Mouse (Mus musculus) MEL (cell line): Measurements from ENCODE around the gene Arf6. TPM values are rescaled to one million over a fixed set of nuclear protein-coding genes. Genes with fewer than 3 reads are reported as not detected.
"Not testable (repeated sequence)": the region's sequence is repeated elsewhere in the genome, so short reads cannot be mapped to it uniquely, and the experiment has no call there.

ENCODE experiments used
- DNase-seq: peaks from one replicate; pipeline ENCODE4 v3.0.0; 2011; ENCODE audit warnings: low read depth, low spot score
- H3K27ac ChIP-seq: 2 replicates; pipeline ENCODE4 v1.5.1; 2012; ENCODE audit warnings: low read depth, mild to moderate bottlenecking, control low read depth, low read length, moderate library complexity; ENCODE audit not compliant: control insufficient read depth
- H3K27me3 ChIP-seq, 2 experiments: fragments of 150-350 bp in 1 of 2; sonication (generic) in 1 of 2; 2 replicates each; pipeline ENCODE4 v1.6.1; 2012; ENCODE audit warnings: low read length in 2 of 2, mild to moderate bottlenecking in 2 of 2, improper control_type of control experiment in 1 of 2, moderate library complexity in 1 of 2; ENCODE audit not compliant: insufficient read depth in 2 of 2, control insufficient read depth in 1 of 2
- H3K36me3 ChIP-seq, 2 experiments: 2 replicates each; pipeline ENCODE4 v1.6.1; 2012 to 2014; ENCODE audit warnings: low read length in 2 of 2, improper control_type of control experiment in 1 of 2, inconsistent platforms in 1 of 2, mild to moderate bottlenecking in 1 of 2; ENCODE audit not compliant: insufficient read depth in 2 of 2, control insufficient read depth in 1 of 2
- H3K4me1 ChIP-seq, 2 experiments: fragments of 150-350 bp in 1 of 2; sonication (generic) in 1 of 2; 2 replicates each; pipeline ENCODE4 v1.6.1; 2012; ENCODE audit warnings: low read length in 2 of 2, improper control_type of control experiment in 1 of 2, mild to moderate bottlenecking in 1 of 2; ENCODE audit not compliant: insufficient read depth in 2 of 2, control insufficient read depth in 1 of 2
- H3K4me3 ChIP-seq, 2 experiments: fragments of 150-350 bp in 1 of 2; sonication (generic) in 1 of 2; 2 replicates each; pipeline ENCODE4 v1.5.1; 2012; ENCODE audit warnings: low read depth in 2 of 2, low read length in 2 of 2, mild to moderate bottlenecking in 2 of 2, moderate library complexity in 2 of 2, control low read depth in 1 of 2, improper control_type of control experiment in 1 of 2; ENCODE audit not compliant: control insufficient read depth in 1 of 2, insufficient read depth in 1 of 2
- H3K79me2 ChIP-seq: 2 replicates; pipeline ENCODE4 v1.6.1; 2012; ENCODE audit warnings: mild to moderate bottlenecking, low read length, moderate library complexity; ENCODE audit not compliant: control insufficient read depth, poor library complexity, insufficient read depth
- H3K9ac ChIP-seq: 2 replicates; pipeline ENCODE4 v1.6.1; 2012; ENCODE audit warnings: low read depth, mild to moderate bottlenecking, control low read depth, low read length, moderate library complexity; ENCODE audit not compliant: control insufficient read depth, poor library complexity, severe bottlenecking
- H3K9me3 ChIP-seq: fragments of 150-350 bp; sonication (generic); replicated peaks from 2 replicates; pipeline ENCODE4 v1.6.1; 2012; ENCODE audit warnings: mild to moderate bottlenecking, low read length, improper control_type of control experiment, moderate library complexity; ENCODE audit not compliant: insufficient read depth
- BHLHE40 ChIP-seq: IDR thresholded peaks from 2 replicates; pipeline ENCODE4 v1.6.1; 2012; ENCODE audit warnings: low read depth, mild to moderate bottlenecking, inconsistent platforms, low read length, improper control_type of control experiment, borderline replicate concordance
- CHD2 ChIP-seq: IDR thresholded peaks from 2 replicates; pipeline ENCODE4 v1.6.1; 2011; ENCODE audit warnings: low read length, improper control_type of control experiment
- CTCF ChIP-seq, 3 experiments: IDR thresholded peaks in 2 of 3; conservative IDR thresholded peaks in 1 of 3; 2 replicates each; pipeline ENCODE4 v1.5.1; 2011 to 2012; ENCODE audit warnings: low read length in 3 of 3, low read depth in 2 of 3, mild to moderate bottlenecking in 2 of 3, improper control_type of control experiment in 1 of 3, inconsistent platforms in 1 of 3, mixed read lengths in 1 of 3, moderate library complexity in 1 of 3; ENCODE audit not compliant: control insufficient read depth in 1 of 3, insufficient read depth in 1 of 3, poor library complexity in 1 of 3, severe bottlenecking in 1 of 3
- E2F4 ChIP-seq: IDR thresholded peaks from 2 replicates; pipeline ENCODE4 v1.6.1; 2011; ENCODE audit warnings: low read depth, low read length, improper control_type of control experiment, borderline replicate concordance
- ELF1 ChIP-seq: IDR thresholded peaks from 2 replicates; pipeline ENCODE4 v1.6.1; 2014; ENCODE audit warnings: low read depth, mild to moderate bottlenecking, inconsistent platforms, low read length, improper control_type of control experiment, moderate library complexity
- EP300 ChIP-seq, 2 experiments: IDR thresholded peaks; 2 replicates each; pipeline ENCODE4 v1.6.1; 2011; ENCODE audit warnings: improper control_type of control experiment in 2 of 2, low read length in 2 of 2, low read depth in 1 of 2, mild to moderate bottlenecking in 1 of 2
- HCFC1 ChIP-seq: IDR thresholded peaks from 2 replicates; pipeline ENCODE4 v1.6.1; 2012; ENCODE audit warnings: low read depth, mild to moderate bottlenecking, inconsistent platforms, low read length, improper control_type of control experiment, moderate library complexity
- KAT2A ChIP-seq: conservative IDR thresholded peaks from 2 replicates; pipeline ENCODE4 v1.6.1; 2012; ENCODE audit warnings: low read depth, low read length, improper control_type of control experiment, inconsistent platforms
- MAZ ChIP-seq: IDR thresholded peaks from 2 replicates; pipeline ENCODE4 v1.6.1; 2012; ENCODE audit warnings: low read depth, mild to moderate bottlenecking, inconsistent platforms, low read length, improper control_type of control experiment
- MEF2A ChIP-seq: IDR thresholded peaks from 2 replicates; pipeline ENCODE4 v1.6.1; 2014; ENCODE audit warnings: low read depth, mild to moderate bottlenecking, inconsistent platforms, low read length, improper control_type of control experiment; ENCODE audit not compliant: poor library complexity, insufficient replicate concordance, severe bottlenecking; ENCODE audit errors: extremely low read depth
- MXI1 ChIP-seq: IDR thresholded peaks from 2 replicates; pipeline ENCODE4 v1.6.1; 2011; ENCODE audit warnings: mild to moderate bottlenecking, low read depth, low read length, improper control_type of control experiment
- MYB ChIP-seq: IDR thresholded peaks from 2 replicates; pipeline ENCODE4 v1.6.1; 2011; ENCODE audit warnings: mild to moderate bottlenecking, low read depth, low read length, improper control_type of control experiment
- POLR2AphosphoS2 ChIP-seq: IDR thresholded peaks from 2 replicates; pipeline ENCODE4 v1.6.1; 2011; ENCODE audit warnings: low read length, improper control_type of control experiment
- TCF12 ChIP-seq: IDR thresholded peaks from 2 replicates; pipeline ENCODE4 v1.6.1; 2014; ENCODE audit warnings: low read depth, mild to moderate bottlenecking, inconsistent platforms, low read length, improper control_type of control experiment, moderate library complexity
- UBTF ChIP-seq: IDR thresholded peaks from 2 replicates; pipeline ENCODE4 v1.6.1; 2012; ENCODE audit warnings: low read depth, mild to moderate bottlenecking, inconsistent platforms, low read length, improper control_type of control experiment, moderate library complexity, borderline replicate concordance; ENCODE audit not compliant: insufficient read depth
- USF1 ChIP-seq: IDR thresholded peaks from 2 replicates; pipeline ENCODE4 v1.6.1; 2014; ENCODE audit warnings: low read depth, mild to moderate bottlenecking, inconsistent platforms, low read length, improper control_type of control experiment, moderate library complexity
- USF2 ChIP-seq, 2 experiments: IDR thresholded peaks; 2 replicates each; pipeline ENCODE4 v1.6.1; 2011 to 2012; ENCODE audit warnings: improper control_type of control experiment in 2 of 2, low read length in 2 of 2, borderline replicate concordance in 1 of 2, inconsistent platforms in 1 of 2, low read depth in 1 of 2, mild to moderate bottlenecking in 1 of 2; ENCODE audit not compliant: insufficient read depth in 1 of 2
- ZKSCAN1 ChIP-seq: IDR thresholded peaks from 2 replicates; pipeline ENCODE4 v1.6.1; 2012; ENCODE audit warnings: low read depth, mild to moderate bottlenecking, inconsistent platforms, low read length, improper control_type of control experiment, moderate library complexity
- ZNF384 ChIP-seq: IDR thresholded peaks from 2 replicates; pipeline ENCODE4 v1.6.1; 2012; ENCODE audit warnings: low read depth, mild to moderate bottlenecking, inconsistent platforms, low read length, improper control_type of control experiment
- polyA plus RNA-seq, 2 experiments: library from polyadenylated mRNA; stranded (reverse) in 1 of 2; unstranded in 1 of 2; fragments of >175 nt in 1 of 2; fragments of >200 nt in 1 of 2; gene quantifications; 2 replicates each; pipeline versions ENCODE4 v1.2.1 to v1.2.4; 2012; ENCODE audit warnings: low replicate concordance in 2 of 2, low read depth in 1 of 2; ENCODE audit not compliant: insufficient read length in 2 of 2, insufficient read depth in 1 of 2, missing spikeins in 1 of 2
- total RNA-seq: library from RNA; depleted of rRNA; stranded (reverse); fragments of 300-350 nt; gene quantifications from 2 replicates; pipeline ENCODE4 v1.2.3, GENCODE M21; 2012

The Arf6 gene
- total and polyA plus RNA-seq, 3 experiments: 140 to 192 (median 181) TPM

DNA sequence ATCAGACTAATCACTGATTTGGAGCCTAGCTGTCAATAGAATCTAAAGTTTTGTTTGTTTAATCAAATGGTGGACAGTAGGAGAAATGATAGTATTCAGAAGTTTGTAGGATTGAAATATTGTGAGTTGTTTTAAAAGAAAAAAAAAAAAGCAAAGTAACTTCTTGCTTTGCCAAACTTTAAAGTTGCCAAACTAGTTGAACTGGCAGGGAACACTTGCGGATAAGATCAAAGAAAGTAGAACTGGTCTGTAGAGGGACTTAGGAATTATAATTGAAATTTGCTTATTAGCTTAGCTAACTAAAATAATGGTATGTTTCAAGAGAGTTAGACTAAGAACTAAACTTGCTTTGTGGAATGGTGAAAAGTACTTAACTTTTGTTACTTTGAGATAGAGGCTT, 5.2 kb downstream of the Arf6 start:
- Histone ChIP-seq H3K9me3 (no peaks in the 10 kb centered on the region), H3K27ac (no peak overlapping the region), H3K36me3 (peaks cover 4 to 25% of the 10 kb centered on the region in 2 experiments; a peak in 3 of 4 replicates), H3K4me1 (peaks cover 2 to 10% of the 10 kb centered on the region in 2 experiments), H3K27me3 (no peaks in the 10 kb centered on the region), H3K9ac (no peak overlapping the region), H3K79me2 (peaks cover 36% of the 10 kb centered on the region), H3K4me3 (no peak overlapping the region)
- TF ChIP-seq ELF1: no peak
- TF ChIP-seq ZKSCAN1: no peak
- TF ChIP-seq TCF12: no peak
- TF ChIP-seq KAT2A: no peak
- DNase-seq: no peak

DNA sequence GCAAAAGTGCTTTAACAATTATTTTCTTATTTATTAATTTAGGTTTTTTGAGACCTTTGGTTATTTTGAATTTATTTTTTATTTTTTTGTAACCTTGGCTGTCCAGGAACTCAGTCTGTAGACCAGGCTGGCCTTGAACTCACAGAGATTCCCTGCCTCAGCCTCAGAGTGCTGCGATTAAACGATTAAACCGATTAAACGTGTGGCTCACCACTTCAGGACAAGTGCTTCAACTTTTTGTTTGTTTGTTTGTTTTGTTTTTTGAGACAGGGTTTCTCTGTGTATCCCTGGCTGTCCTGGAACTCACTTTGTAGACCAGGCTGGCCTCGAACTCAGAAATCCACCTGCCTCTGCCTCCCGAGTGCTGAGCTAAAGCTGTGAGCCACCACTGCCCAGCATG, 5.7 kb downstream of the Arf6 start:
- not testable (repeated sequence) for H3K9me3 ChIP-seq, H3K27ac ChIP-seq, H3K27me3 ChIP-seq, H3K9ac ChIP-seq, H3K4me3 ChIP-seq, DNase-seq
- Histone ChIP-seq H3K4me1 (peaks cover 4 to 15% of the 10 kb centered on the region in 2 experiments), H3K36me3 (peaks cover 4 to 28% of the 10 kb centered on the region in 2 experiments; a peak in 3 of 4 replicates), H3K79me2 (peaks cover 32% of the 10 kb centered on the region)

DNA sequence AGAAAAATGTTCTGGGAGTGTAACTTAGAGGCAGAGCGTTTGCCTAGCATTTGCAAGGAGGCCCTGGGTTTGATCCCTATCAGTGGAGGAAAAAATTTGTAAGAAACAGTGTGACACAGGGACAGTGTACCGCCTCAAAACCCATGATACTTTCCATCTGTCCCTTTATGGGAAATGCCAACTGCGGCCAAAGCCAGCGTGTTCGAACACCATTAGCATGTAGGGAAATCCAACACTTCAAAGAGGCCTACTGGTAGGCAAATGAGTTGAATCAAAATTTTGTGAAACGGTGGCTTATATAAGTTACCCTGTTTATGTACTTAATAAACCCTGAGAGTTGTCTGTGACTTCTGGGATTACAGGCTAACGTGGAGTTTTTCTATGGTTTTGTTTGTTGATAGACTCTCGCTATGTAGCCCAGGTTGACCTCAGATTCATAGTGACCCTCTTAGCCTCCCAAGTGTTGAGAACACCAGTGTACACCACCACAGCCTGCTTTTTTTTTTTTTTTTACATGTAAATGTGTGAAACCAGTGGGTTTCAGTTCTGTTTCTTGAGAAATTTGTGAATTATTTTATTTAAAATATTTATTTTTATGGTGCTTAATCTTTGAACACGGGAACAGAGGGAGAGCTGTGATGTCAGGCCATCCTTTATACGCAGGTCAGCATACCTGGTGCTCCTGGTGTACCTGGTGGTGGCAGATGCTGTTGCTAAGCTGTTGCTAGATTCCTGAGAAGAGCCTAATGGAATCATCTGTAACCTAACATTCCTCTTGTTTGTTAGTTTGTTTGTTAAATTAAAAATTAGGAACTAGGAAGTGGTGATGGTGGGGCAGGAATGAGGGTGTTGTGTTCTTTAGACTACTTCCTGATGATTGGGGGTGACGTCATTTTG, 6.9 kb downstream of the Arf6 start:
- no peak for DNase-seq
- peaks cover 12 to 24% of the 10 kb centered on the region in 2 experiments for H3K4me1 ChIP-seq
- H3K9me3 ChIP-seq: no peaks in the 10 kb centered on the region
- peaks cover 4 to 40% of the 10 kb centered on the region in 2 experiments; a peak in 3 of 4 replicates for H3K36me3 ChIP-seq
- peaks cover 20% of the 10 kb centered on the region for H3K79me2 ChIP-seq
- no peak for TF ChIP-seq TCF12
- TF ChIP-seq CTCF (IDR thresholded peaks at IDR 0.05 in 2 of 3, conservative IDR thresholded peaks at IDR 0.05 in 1 of 3; ENCODE audit: control insufficient read depth in 1 of 3, insufficient read depth in 1 of 3, low read depth in 2 of 3, low read length in 3 of 3, poor library complexity in 1 of 3, severe bottlenecking in 1 of 3): no peak
- TF ChIP-seq MXI1: no peak
- TF ChIP-seq MAZ: no peak
- no peak for TF ChIP-seq USF1
- TF ChIP-seq BHLHE40: no peak
- TF ChIP-seq ZNF384: no peak
- TF ChIP-seq POLR2AphosphoS2: no peak
- TF ChIP-seq MYB: no peak
- TF ChIP-seq MEF2A: no peak
- TF ChIP-seq HCFC1: no peak
- TF ChIP-seq CHD2: no peak
- TF ChIP-seq KAT2A: no peak
- no peak for TF ChIP-seq E2F4
- TF ChIP-seq USF2 (IDR thresholded peaks at IDR 0.05; ENCODE audit: borderline replicate concordance in 1 of 2, insufficient read depth in 1 of 2, low read depth in 1 of 2, low read length in 2 of 2): no peak
- TF ChIP-seq UBTF: no peak
- TF ChIP-seq EP300 (IDR thresholded peaks at IDR 0.05; ENCODE audit: low read depth in 1 of 2, low read length in 2 of 2): no peak
- TF ChIP-seq, all 39 proteins: peak for 0
- H3K27me3 ChIP-seq: no peaks in the 10 kb centered on the region
- H3K9ac ChIP-seq: no peak overlapping the region
- H3K4me3 ChIP-seq: no peak overlapping the region
- no peak overlapping the region for H3K27ac ChIP-seq
